Mouse (Mus musculus) testis, adult 2 months (tissue): Measurements from ENCODE around the gene Zic3. TPM values are rescaled to one million over a fixed set of nuclear protein-coding genes. Genes with fewer than 3 reads are reported as not detected.

Experiments used
- H3K27ac ChIP-seq: fragments of 200-500 bp; 2 replicates; pipeline ENCODE4 v1.5.1; 2012; ENCODE audit warnings: low read depth, low read length; ENCODE audit not compliant: control insufficient read depth, insufficient read depth
- H3K27me3 ChIP-seq: fragments of 200-500 bp; 2 replicates; pipeline ENCODE4 v1.6.1; 2012; ENCODE audit warnings: mild to moderate bottlenecking, low read length, moderate library complexity; ENCODE audit not compliant: control insufficient read depth, insufficient read depth
- H3K36me3 ChIP-seq: fragments of 200-500 bp; 2 replicates; pipeline ENCODE4 v1.6.1; 2012; ENCODE audit warnings: mild to moderate bottlenecking, low read length; ENCODE audit not compliant: control insufficient read depth, insufficient read depth
- H3K4me1 ChIP-seq: fragments of 200-500 bp; 2 replicates; pipeline ENCODE4 v1.6.1; 2012; ENCODE audit warnings: low read length; ENCODE audit not compliant: control insufficient read depth, insufficient read depth
- H3K4me3 ChIP-seq: fragments of 200-500 bp; 2 replicates; pipeline ENCODE4 v1.5.1; 2012; ENCODE audit warnings: low read depth, mild to moderate bottlenecking, low read length, moderate library complexity, mixed read lengths; ENCODE audit not compliant: control insufficient read depth
- CTCF ChIP-seq: fragments of 200-500 bp; IDR thresholded peaks from 2 replicates; pipeline ENCODE4 v1.5.1; 2012; ENCODE audit warnings: low read depth, mild to moderate bottlenecking, inconsistent platforms, low read length, moderate library complexity; ENCODE audit not compliant: control insufficient read depth, insufficient read depth, insufficient replicate concordance
- POLR2A ChIP-seq: fragments of 200-500 bp; IDR thresholded peaks from 2 replicates; pipeline ENCODE4 v1.6.1; 2012; ENCODE audit warnings: low read depth, mild to moderate bottlenecking, inconsistent platforms, low read length, moderate library complexity; ENCODE audit not compliant: control insufficient read depth
- polyA plus RNA-seq: library from polyadenylated mRNA; depleted of rRNA; stranded (reverse); fragments of >200 nt; gene quantifications from 2 replicates; pipeline ENCODE4 v1.2.3, GENCODE M21; 2012

Gene Zic3
- polyA plus RNA-seq, 1 experiment: 3.0 TPM

DNA sequence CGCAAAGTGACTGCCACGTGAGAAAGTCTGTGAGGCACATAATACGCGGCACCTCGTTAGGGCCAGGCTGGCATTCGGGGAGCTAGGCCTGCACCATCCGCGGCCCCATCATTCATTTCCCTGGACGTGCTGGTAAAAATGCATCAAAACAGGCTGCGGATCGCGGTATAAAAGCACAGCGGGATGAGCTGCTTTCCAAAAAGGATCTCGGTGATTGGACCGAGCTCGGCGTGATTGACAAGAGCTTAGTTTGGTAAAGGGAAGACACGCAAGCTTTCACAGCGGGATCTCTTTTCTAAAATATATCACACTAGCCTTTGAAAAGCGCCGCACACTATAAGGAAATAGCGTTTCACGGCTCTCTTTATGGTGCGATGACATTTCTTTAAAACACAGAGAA is 3.8 kb upstream of the Zic3 start:
- Histone ChIP-seq H3K36me3 (no peaks in the 10 kb centered on the region), H3K27ac (no peak overlapping the region), H3K27me3 (no peaks in the 10 kb centered on the region), H3K4me3 (no peak overlapping the region), H3K4me1 (peaks cover 8% of the 10 kb centered on the region)
- TF ChIP-seq CTCF (no peak), POLR2A (no peak)

DNA sequence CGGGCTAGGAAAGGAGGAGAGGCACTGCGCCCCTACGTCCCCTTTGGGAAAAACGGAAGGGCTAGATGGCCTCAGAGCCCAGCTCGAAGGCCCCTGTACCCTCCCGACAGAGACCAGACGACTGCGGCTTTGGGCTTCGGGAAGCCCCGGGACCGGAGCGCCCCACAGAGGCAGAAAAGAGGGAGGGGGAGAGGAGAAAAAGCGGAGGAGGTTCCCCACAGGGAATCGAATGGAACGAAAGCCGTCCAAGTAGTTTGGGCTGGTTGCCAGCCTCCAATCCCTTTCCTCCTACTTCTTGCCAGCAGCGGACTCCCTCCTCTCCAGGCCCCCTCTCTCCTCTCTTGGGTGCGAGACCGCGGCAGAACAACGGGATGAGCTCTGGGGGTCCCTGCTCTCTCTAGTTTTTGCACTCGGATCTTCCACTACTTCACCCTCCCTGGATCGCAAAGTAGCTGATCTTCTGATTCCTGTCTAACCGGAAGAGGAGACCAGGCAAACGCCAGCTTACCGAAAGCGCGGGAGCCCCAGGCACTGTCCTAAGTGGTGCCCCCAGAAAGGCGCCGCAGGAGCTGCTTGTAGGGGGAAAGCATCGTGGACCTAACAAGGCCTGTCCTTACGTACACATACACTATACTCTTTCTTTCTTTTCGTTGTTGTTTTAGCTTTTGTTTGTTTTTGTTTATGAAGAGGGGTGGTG is 3.1 kb upstream of the Zic3 start:
- Histone ChIP-seq H3K27me3 (no peaks in the 10 kb centered on the region), H3K4me3 (peak overlapping the region; percentile 24)

DNA sequence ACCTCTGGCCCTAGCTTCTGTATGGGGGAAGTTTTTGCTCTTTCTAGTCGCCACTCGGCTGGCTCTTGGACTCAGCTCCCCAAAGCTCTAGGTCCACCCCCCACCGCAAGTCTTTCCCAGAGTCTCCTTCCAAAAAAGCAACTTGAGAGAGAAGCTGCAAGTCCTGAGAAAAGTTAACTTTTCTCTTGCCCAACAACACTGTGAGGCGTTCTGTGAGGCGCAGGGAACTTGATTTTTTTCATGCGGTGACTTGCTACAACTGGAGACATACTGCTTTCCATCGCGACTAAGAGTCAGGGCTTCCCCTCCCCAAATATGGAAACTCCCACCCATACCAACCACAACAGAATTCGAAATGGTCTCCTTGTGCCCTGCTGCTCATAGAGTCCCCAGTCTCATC is 5.1 kb downstream of the Zic3 start:
- Histone ChIP-seq H3K4me3 (peak overlapping the region; percentile 32), H3K27me3 (no peaks in the 10 kb centered on the region), H3K36me3 (no peaks in the 10 kb centered on the region), H3K27ac (no peak overlapping the region), H3K4me1 (peaks cover 15% of the 10 kb centered on the region)
- TF ChIP-seq POLR2A: no peak
- TF ChIP-seq CTCF: no peak

More for the DNA sequence above, 3.1 kb upstream of the Zic3 start:
- no peaks in the 10 kb centered on the region for H3K36me3 ChIP-seq
- TF ChIP-seq CTCF: no peak
- peaks cover 8% of the 10 kb centered on the region for H3K4me1 ChIP-seq
- no peak overlapping the region for H3K27ac ChIP-seq

GRCm38 (mm10) chrX:58028082-58028481 is 5.6 kb downstream of the Zic3 start:
- no peak overlapping the region for H3K27ac ChIP-seq

GRCm38 (mm10) chrX:58028858-58029257 is 6.4 kb downstream of the Zic3 start:
- TF ChIP-seq POLR2A (no peak), CTCF (no peak)
- H3K4me1 ChIP-seq: peaks cover 15% of the 10 kb centered on the region
- H3K4me3 ChIP-seq: no peak overlapping the region
- H3K27me3 ChIP-seq: no peaks in the 10 kb centered on the region
- H3K36me3 ChIP-seq: no peaks in the 10 kb centered on the region
- no peak overlapping the region for H3K27ac ChIP-seq

More at GRCm38 (mm10) chrX:58028082-58028481, 5.6 kb downstream of the Zic3 start:
- Histone ChIP-seq H3K4me3 (peak overlapping the region; percentile 32), H3K27me3 (no peaks in the 10 kb centered on the region), H3K36me3 (no peaks in the 10 kb centered on the region), H3K4me1 (peaks cover 15% of the 10 kb centered on the region)
- TF ChIP-seq CTCF (no peak), POLR2A (no peak)

GRCm38 (mm10) chrX:58030100-58030834 is 7.8 kb downstream of the Zic3 start:
- peak overlapping the region; percentile 80 for H3K4me3 ChIP-seq
- TF ChIP-seq CTCF (no peak), POLR2A (no peak)
- H3K27ac ChIP-seq: peak overlapping the region; percentile 48
- H3K27me3 ChIP-seq: no peaks in the 10 kb centered on the region
- H3K4me1 ChIP-seq: peaks cover 15% of the 10 kb centered on the region
- no peaks in the 10 kb centered on the region for H3K36me3 ChIP-seq

GRCm38 (mm10) chrX:58030835-58031670 is 8.6 kb downstream of the Zic3 start:
- TF ChIP-seq POLR2A: no peak
- TF ChIP-seq CTCF: no peak
- H3K27me3 ChIP-seq: no peaks in the 10 kb centered on the region
- H3K4me1 ChIP-seq: peaks cover 15% of the 10 kb centered on the region
- no peak overlapping the region for H3K27ac ChIP-seq
- no peaks in the 10 kb centered on the region for H3K36me3 ChIP-seq
- peak overlapping the region; percentile 80 for H3K4me3 ChIP-seq
